Mouse (Mus musculus) limb, embryonic 14.5 days (tissue): ENCODE results near the gene Rnf225. TPM values are rescaled to one million over a fixed set of nuclear protein-coding genes. Genes with fewer than 3 reads are reported as not detected.

Source experiments
- ATAC-seq: fragments of 200-750 bp; cut with Nextera tagmentation; 2 replicates; pipeline ENCODE4 v1.8.0; 2017; ENCODE audit warnings: low read depth, moderate number of reproducible peaks, moderate TSS enrichment; ENCODE audit not compliant: low FRiP score
- DNase-seq: peaks from one replicate; pipeline ENCODE4 v3.0.0-alpha.2; 2015; ENCODE audit warnings: low spot score
- H3K27ac ChIP-seq: fragments of 300-500 bp; sonication (generic); replicated peaks from 2 replicates; pipeline ENCODE4 v1.5.1; 2014; ENCODE audit warnings: low read depth, mild to moderate bottlenecking, low read length, moderate library complexity, mixed read lengths
- H3K27me3 ChIP-seq: fragments of 300-500 bp; sonication (generic); 2 replicates; pipeline ENCODE4 v1.6.1; 2014; ENCODE audit warnings: low read length, mixed read lengths; ENCODE audit not compliant: control insufficient read depth, insufficient read depth
- H3K36me3 ChIP-seq: fragments of 300-500 bp; sonication (generic); 2 replicates; pipeline ENCODE4 v1.6.1; 2014; ENCODE audit warnings: mild to moderate bottlenecking, low read length, moderate library complexity, mixed read lengths; ENCODE audit not compliant: control insufficient read depth, insufficient read depth
- H3K4me1 ChIP-seq: fragments of 300-500 bp; sonication (generic); 2 replicates; pipeline ENCODE4 v1.6.1; 2014; ENCODE audit warnings: antibody characterized with exemption, low read length, mixed read lengths; ENCODE audit not compliant: control insufficient read depth, insufficient read depth
- H3K4me2 ChIP-seq: fragments of 300-500 bp; sonication (generic); replicated peaks from 2 replicates; pipeline ENCODE4 v1.6.1; 2014; ENCODE audit warnings: low read depth, mild to moderate bottlenecking, low read length, moderate library complexity; ENCODE audit not compliant: severe bottlenecking
- H3K4me3 ChIP-seq: fragments of 300-500 bp; sonication (generic); replicated peaks from 2 replicates; pipeline ENCODE4 v1.5.1; 2014; ENCODE audit warnings: low read length
- H3K9ac ChIP-seq: fragments of 300-500 bp; sonication (generic); 2 replicates; pipeline ENCODE4 v1.6.1; 2014; ENCODE audit warnings: mild to moderate bottlenecking, low read depth, low read length, moderate library complexity; ENCODE audit not compliant: severe bottlenecking
- H3K9me3 ChIP-seq: fragments of 300-500 bp; sonication (generic); 2 replicates; pipeline ENCODE4 v1.6.1; 2016; ENCODE audit warnings: low read length; ENCODE audit not compliant: control insufficient read depth
- POLR2A ChIP-seq: fragments of 200-500 bp; IDR thresholded peaks from 2 replicates; pipeline ENCODE4 v1.8.0; 2012; ENCODE audit warnings: inconsistent platforms, mild to moderate bottlenecking, moderate library complexity, borderline replicate concordance; ENCODE audit not compliant: insufficient read depth, insufficient read length; ENCODE audit errors: extremely low read depth
- WGBS: fragments of 180-500 bp; shearing (Covaris S2); extraction: QIAGEN DNeasy Blood & Tissue Kit; methylation state at CpG from one replicate; pipeline ENCODE4 v1.1.7; 2014; 5-methylcytosine and 5-hydroxymethylcytosine counted together
- polyA plus RNA-seq, 2 experiments: library from polyadenylated mRNA; depleted of rRNA in 1 of 2; stranded (reverse) in 1 of 2; unstranded in 1 of 2; fragments of >200 nt; fragmentation: Nextera tagmentation in 1 of 2; extraction: Ambion mirVana in 1 of 2; gene quantifications; 2 replicates each; pipeline versions ENCODE4 v1.2.1 to v1.2.3; 2012 to 2014

The Rnf225 gene
- polyA plus RNA-seq, 2 experiments, result 0.83 to 1.8 TPM

DNA sequence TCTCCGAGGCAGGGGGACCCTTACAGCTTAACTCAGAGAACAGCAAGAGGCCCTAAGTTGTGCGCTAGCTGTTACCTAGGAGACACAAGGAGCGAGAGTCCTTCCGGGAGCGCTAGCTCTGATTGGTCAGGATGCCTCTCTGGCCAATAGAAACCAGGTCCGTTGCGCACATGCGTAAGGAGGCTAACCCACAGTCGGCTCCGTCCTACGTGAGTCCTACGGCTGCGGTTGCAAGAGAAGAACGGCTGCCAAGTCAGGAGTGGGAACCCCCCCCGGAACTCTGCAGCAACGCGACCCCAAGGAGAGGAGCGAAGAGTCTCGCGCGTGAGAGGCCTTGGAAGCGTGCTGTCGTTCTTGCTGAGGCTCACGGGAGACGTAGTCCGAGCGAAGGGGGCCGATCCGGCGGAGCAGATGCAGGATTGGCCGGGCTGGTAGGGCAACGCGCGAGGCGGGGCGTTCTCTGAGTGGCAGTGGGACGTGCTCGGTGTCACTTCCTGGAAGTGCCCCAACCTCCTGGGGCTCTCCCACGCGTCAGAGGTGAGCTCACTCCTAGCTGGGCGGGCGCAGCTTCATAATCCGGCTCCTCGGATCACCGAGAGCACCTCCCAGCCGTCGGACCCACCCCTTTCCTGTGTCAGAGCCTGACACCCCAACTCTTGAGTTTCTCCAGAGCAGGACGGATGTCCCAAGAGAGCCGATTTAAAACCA lies 50.6 kb downstream of the Rnf225 start, which contains the start of gene Zfp446:
Zfp446 (plus strand) TSS at position 167 of the 708 bp plus-strand sequence.
- peak within 1 kb of the TSS; percentile 64 for H3K4me2 ChIP-seq
- H3K27ac ChIP-seq, result peak within 1 kb of the TSS; percentile 95
- peak; percentile 99 for DNase-seq
- WGBS, result 0% methylated on average over 47 of the region's 49 CpGs
- H3K27me3 ChIP-seq, result no peaks in the 10 kb centered on the region
- peak; percentile 97 for ATAC-seq
- peaks cover 7% of the 10 kb centered on the region for H3K4me1 ChIP-seq
- H3K9me3 ChIP-seq, result no peaks in the 10 kb centered on the region
- H3K36me3 ChIP-seq, result peaks cover 9% of the 10 kb centered on the region; the same call in 1 of the 2 replicates
- H3K9ac ChIP-seq, result peak within 1 kb of the TSS; percentile 59
- H3K4me3 ChIP-seq, result peak within 1 kb of the TSS; percentile 60
- TF ChIP-seq POLR2A, result peak; percentile 57; the same call in 1 of the 2 replicates

- TF ChIP-seq POLR2A, result no peak
- H3K36me3 ChIP-seq, result peaks cover 5% of the 10 kb centered on the region; the same call in 1 of the 2 replicates
- ATAC-seq, result no peak
- peak overlapping the region; percentile 60 for H3K4me3 ChIP-seq
- no peaks in the 10 kb centered on the region for H3K9me3 ChIP-seq
- H3K9ac ChIP-seq, result peak overlapping the region; percentile 59
- H3K4me1 ChIP-seq, result peaks cover 7% of the 10 kb centered on the region
- DNase-seq, result no peak
- H3K4me2 ChIP-seq, result peak overlapping the region; percentile 64
- no peaks in the 10 kb centered on the region for H3K27me3 ChIP-seq
- H3K27ac ChIP-seq, result peak overlapping the region; percentile 91; the same call in 1 of the 2 replicates
- WGBS, result 77% methylated on average over 18 of the region's 18 CpGs
These were observed 51.9 kb downstream of the Rnf225 start for GRCm38 (mm10) chr7:12978931-12979722.

DNA sequence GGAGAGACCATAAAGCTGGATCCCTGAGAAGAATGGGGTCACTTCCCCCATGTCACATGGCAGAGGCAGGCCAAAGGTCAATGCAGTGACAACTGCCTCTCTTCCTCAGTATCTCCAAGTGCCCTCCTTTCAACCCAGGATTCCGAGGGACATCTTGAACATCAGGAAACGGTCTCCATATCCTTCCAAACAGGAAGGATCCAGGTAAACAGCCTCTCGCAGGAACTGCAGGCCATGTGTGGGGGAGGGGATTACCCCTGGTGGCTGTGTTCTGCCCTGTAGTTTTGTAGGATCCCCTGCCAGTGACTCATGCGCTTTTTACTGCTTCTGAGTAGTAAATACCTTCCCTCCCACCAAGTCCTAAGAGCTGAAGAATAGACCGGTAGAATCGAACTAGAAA lies 52.6 kb downstream of the Rnf225 start:
- no peak for ATAC-seq
- H3K4me3 ChIP-seq, result no peak overlapping the region
- no peak overlapping the region for H3K27ac ChIP-seq
- DNase-seq, result no peak
- no peaks in the 10 kb centered on the region for H3K9me3 ChIP-seq
- WGBS, result 57% methylated on average over 6 of the region's 6 CpGs
- H3K4me2 ChIP-seq, result no peak overlapping the region
- no peak for TF ChIP-seq POLR2A
- peaks cover 7% of the 10 kb centered on the region for H3K4me1 ChIP-seq
- no peak overlapping the region for H3K9ac ChIP-seq
- H3K27me3 ChIP-seq, result no peaks in the 10 kb centered on the region
- peaks cover 5% of the 10 kb centered on the region; the same call in 1 of the 2 replicates for H3K36me3 ChIP-seq

GRCm38 (mm10) chr7:12980291-12980690 lies 53.1 kb downstream of the Rnf225 start:
- TF ChIP-seq POLR2A, result no peak
- DNase-seq (no peak), ATAC-seq (no peak)
- Histone ChIP-seq H3K9me3 (no peaks in the 10 kb centered on the region), H3K36me3 (peaks cover 5% of the 10 kb centered on the region; the same call in 1 of the 2 replicates), H3K9ac (no peak overlapping the region), H3K4me3 (no peak overlapping the region), H3K27ac (no peak overlapping the region), H3K27me3 (no peaks in the 10 kb centered on the region), H3K4me2 (no peak overlapping the region), H3K4me1 (peaks cover 7% of the 10 kb centered on the region)
- WGBS, result 85% methylated on average over 7 of the region's 7 CpGs

Other genes starting within 250 kb of the Rnf225 start
- gene Vmn2r55, start 242.4 kb upstream of the Rnf225 start, polyA plus RNA-seq (2012; rRNA removed), result 0.04 TPM in 1 of 2 replicates, not detected in the other
- not detected in 2 replicates for gene Vmn2r55, start 242.4 kb upstream of the Rnf225 start, polyA plus RNA-seq (2014; fragmentation: Nextera tagmentation; extraction: Ambion mirVana)
- gene Vmn2r56, start 192.4 kb upstream of the Rnf225 start, polyA plus RNA-seq (2012; rRNA removed), result not detected in 2 replicates
- not detected in 2 replicates for gene Vmn2r56, start 192.4 kb upstream of the Rnf225 start, polyA plus RNA-seq (2014; fragmentation: Nextera tagmentation; extraction: Ambion mirVana)
- gene Zscan18, start 123.8 kb upstream of the Rnf225 start, polyA plus RNA-seq (2012; rRNA removed), result 11.9 and 12.1 TPM in 2 replicates
- 11.0 and 13.0 TPM in 2 replicates for gene Zscan18, start 123.8 kb upstream of the Rnf225 start, polyA plus RNA-seq (2014; fragmentation: Nextera tagmentation; extraction: Ambion mirVana)
- gene Zfp329, start 108.6 kb upstream of the Rnf225 start, polyA plus RNA-seq (2012; rRNA removed), result 11.1 and 13.6 TPM in 2 replicates
- 12.1 and 16.1 TPM in 2 replicates for gene Zfp329, start 108.6 kb upstream of the Rnf225 start, polyA plus RNA-seq (2014; fragmentation: Nextera tagmentation; extraction: Ambion mirVana)
- gene Zfp110, start 92.7 kb upstream of the Rnf225 start, polyA plus RNA-seq (2012; rRNA removed), result 13.6 and 14.4 TPM in 2 replicates
- gene Zfp110, start 92.7 kb upstream of the Rnf225 start, polyA plus RNA-seq (2014; fragmentation: Nextera tagmentation; extraction: Ambion mirVana), result 32.5 and 36.0 TPM in 2 replicates
- gene Zfp128, start 46.2 kb upstream of the Rnf225 start, polyA plus RNA-seq (2012; rRNA removed), result 4.4 and 4.8 TPM in 2 replicates
- gene Zfp128, start 46.2 kb upstream of the Rnf225 start, polyA plus RNA-seq (2014; fragmentation: Nextera tagmentation; extraction: Ambion mirVana), result 4.8 and 5.8 TPM in 2 replicates
- 20.1 and 23.8 TPM in 2 replicates for gene Zscan22, start 29.6 kb upstream of the Rnf225 start, polyA plus RNA-seq (2012; rRNA removed)
- 15.6 and 21.5 TPM in 2 replicates for gene Zscan22, start 29.6 kb upstream of the Rnf225 start, polyA plus RNA-seq (2014; fragmentation: Nextera tagmentation; extraction: Ambion mirVana)
- gene Rps5, start 5.1 kb upstream of the Rnf225 start, polyA plus RNA-seq (2012; rRNA removed), result 3,045 and 3,888 TPM in 2 replicates
- 1,462 and 1,509 TPM in 2 replicates for gene Rps5, start 5.1 kb upstream of the Rnf225 start, polyA plus RNA-seq (2014; fragmentation: Nextera tagmentation; extraction: Ambion mirVana)
- 9.8 and 12.0 TPM in 2 replicates for gene Zfp324, start 38.4 kb downstream of the Rnf225 start, polyA plus RNA-seq (2012; rRNA removed)
- 9.5 and 11.4 TPM in 2 replicates for gene Zfp324, start 38.4 kb downstream of the Rnf225 start, polyA plus RNA-seq (2014; fragmentation: Nextera tagmentation; extraction: Ambion mirVana)
- gene Zfp446, start 50.4 kb downstream of the Rnf225 start, polyA plus RNA-seq (2012; rRNA removed), result 10.1 and 12.5 TPM in 2 replicates
- 3.5 and 5.4 TPM in 2 replicates for gene Zfp446, start 50.4 kb downstream of the Rnf225 start, polyA plus RNA-seq (2014; fragmentation: Nextera tagmentation; extraction: Ambion mirVana)
- 0.23 and 0.26 TPM in 2 replicates for gene Slc27a5, start 70.8 kb downstream of the Rnf225 start, polyA plus RNA-seq (2012; rRNA removed)
- gene Slc27a5, start 70.8 kb downstream of the Rnf225 start, polyA plus RNA-seq (2014; fragmentation: Nextera tagmentation; extraction: Ambion mirVana), result not detected in 2 replicates
- gene Trim28, start 71.7 kb downstream of the Rnf225 start, polyA plus RNA-seq (2012; rRNA removed), result 610 and 816 TPM in 2 replicates
- gene Trim28, start 71.7 kb downstream of the Rnf225 start, polyA plus RNA-seq (2014; fragmentation: Nextera tagmentation; extraction: Ambion mirVana), result 408 and 456 TPM in 2 replicates
- gene Zbtb45, start 82.6 kb downstream of the Rnf225 start, polyA plus RNA-seq (2012; rRNA removed), result 29.3 and 46.7 TPM in 2 replicates
- gene Zbtb45, start 82.6 kb downstream of the Rnf225 start, polyA plus RNA-seq (2014; fragmentation: Nextera tagmentation; extraction: Ambion mirVana), result 25.5 and 25.8 TPM in 2 replicates
- gene Chmp2a, start 107.4 kb downstream of the Rnf225 start, polyA plus RNA-seq (2012; rRNA removed), result 97.3 and 151 TPM in 2 replicates
- gene Chmp2a, start 107.4 kb downstream of the Rnf225 start, polyA plus RNA-seq (2014; fragmentation: Nextera tagmentation; extraction: Ambion mirVana), result 164 TPM in 2 replicates
- gene Ube2m, start 110.9 kb downstream of the Rnf225 start, polyA plus RNA-seq (2012; rRNA removed), result 294 and 308 TPM in 2 replicates
- gene Ube2m, start 110.9 kb downstream of the Rnf225 start, polyA plus RNA-seq (2014; fragmentation: Nextera tagmentation; extraction: Ambion mirVana), result 159 and 165 TPM in 2 replicates
- 5.3 and 7.1 TPM in 2 replicates for gene Mzf1, start 127.3 kb downstream of the Rnf225 start, polyA plus RNA-seq (2012; rRNA removed)
- 1.9 and 2.5 TPM in 2 replicates for gene Mzf1, start 127.3 kb downstream of the Rnf225 start, polyA plus RNA-seq (2014; fragmentation: Nextera tagmentation; extraction: Ambion mirVana)
- 0.01 TPM in 1 of 2 replicates, not detected in the other for gene Vmn1r85, start 167.8 kb downstream of the Rnf225 start, polyA plus RNA-seq (2012; rRNA removed)
- not detected in 2 replicates for gene Vmn1r85, start 167.8 kb downstream of the Rnf225 start, polyA plus RNA-seq (2014; fragmentation: Nextera tagmentation; extraction: Ambion mirVana)
- gene Vmn1r86, start 192.5 kb downstream of the Rnf225 start, polyA plus RNA-seq (2012; rRNA removed), result not detected in 2 replicates
- not detected in 2 replicates for gene Vmn1r86, start 192.5 kb downstream of the Rnf225 start, polyA plus RNA-seq (2014; fragmentation: Nextera tagmentation; extraction: Ambion mirVana)
- gene Vmn1r87, start 212.7 kb downstream of the Rnf225 start, polyA plus RNA-seq (2012; rRNA removed), result not detected in 2 replicates
- not detected in 2 replicates for gene Vmn1r87, start 212.7 kb downstream of the Rnf225 start, polyA plus RNA-seq (2014; fragmentation: Nextera tagmentation; extraction: Ambion mirVana)
- 0.01 TPM in 1 of 2 replicates, not detected in the other for gene Vmn1r88, start 232.2 kb downstream of the Rnf225 start, polyA plus RNA-seq (2012; rRNA removed)
- gene Vmn1r88, start 232.2 kb downstream of the Rnf225 start, polyA plus RNA-seq (2014; fragmentation: Nextera tagmentation; extraction: Ambion mirVana), result not detected in 2 replicates